Mouse (Mus musculus) cerebellum, adult 8-10 months (tissue): ENCODE measurements around the gene Cxcl15.

Source experiments
- DNase-seq: peaks from one replicate; pipeline ENCODE4 v3.0.0; 2022

Gene Cxcl15

GRCm38 (mm10) chr5:90794195-90794625, at the start of gene Cxcl15:
Cxcl15 (plus strand) TSS chr5:90794534.
- no peak for DNase-seq

DNA sequence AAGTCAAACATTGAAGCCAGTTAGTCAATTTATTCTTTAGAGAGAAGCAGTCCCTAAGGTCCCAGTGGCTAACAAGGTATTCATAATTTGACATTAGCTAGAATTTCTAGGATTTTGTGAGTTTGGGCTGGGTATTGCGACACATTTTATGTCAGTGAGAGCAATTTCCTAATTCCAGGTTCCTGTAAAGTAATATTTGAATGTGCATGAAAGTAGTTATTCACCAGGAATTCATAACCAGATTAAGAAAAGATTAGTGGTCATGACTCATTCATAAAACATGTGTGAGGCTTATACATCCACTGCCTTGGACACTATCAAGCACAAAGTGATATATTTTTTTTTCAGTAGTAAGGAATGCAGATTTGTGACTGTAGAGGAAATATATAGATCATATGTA, 40.4 kb upstream of the Cxcl15 start:
- DNase-seq: no peak

DNA sequence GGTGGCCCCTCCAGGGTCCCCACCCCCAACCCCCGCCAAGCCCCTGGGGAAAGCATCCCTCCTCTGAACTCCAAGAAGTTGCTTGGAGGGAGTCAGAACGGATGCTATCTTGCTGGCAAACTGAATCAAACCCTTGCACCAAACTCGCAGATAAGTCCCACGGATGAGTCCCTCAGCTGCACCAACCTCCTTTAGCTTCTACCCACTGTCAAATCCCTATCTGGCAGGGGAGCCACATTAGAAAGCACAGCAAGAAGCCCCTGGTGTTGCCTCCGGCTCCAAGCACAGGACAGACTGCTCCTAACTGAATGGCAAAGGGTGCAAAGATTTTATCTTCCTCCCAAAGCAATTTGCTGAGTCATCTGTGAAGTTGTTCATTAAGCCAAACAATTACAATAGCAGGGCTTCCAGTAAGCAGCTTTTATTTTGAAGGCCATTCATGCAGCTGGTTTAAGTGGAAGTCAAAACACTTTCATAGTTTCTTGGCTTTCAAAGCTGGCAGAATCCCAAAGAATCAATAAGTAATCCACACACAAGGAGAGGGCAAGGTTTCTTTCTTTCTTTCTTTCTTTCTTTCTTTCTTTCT, 36.2 kb upstream of the Cxcl15 start:
- DNase-seq: no peak

GRCm38 (mm10) chr5:90759077-90760065, 35.0 kb upstream of the Cxcl15 start, which contains the start of gene Cxcl5:
Cxcl5 (plus strand) TSS chr5:90759360.
- DNase-seq: no peak

DNA sequence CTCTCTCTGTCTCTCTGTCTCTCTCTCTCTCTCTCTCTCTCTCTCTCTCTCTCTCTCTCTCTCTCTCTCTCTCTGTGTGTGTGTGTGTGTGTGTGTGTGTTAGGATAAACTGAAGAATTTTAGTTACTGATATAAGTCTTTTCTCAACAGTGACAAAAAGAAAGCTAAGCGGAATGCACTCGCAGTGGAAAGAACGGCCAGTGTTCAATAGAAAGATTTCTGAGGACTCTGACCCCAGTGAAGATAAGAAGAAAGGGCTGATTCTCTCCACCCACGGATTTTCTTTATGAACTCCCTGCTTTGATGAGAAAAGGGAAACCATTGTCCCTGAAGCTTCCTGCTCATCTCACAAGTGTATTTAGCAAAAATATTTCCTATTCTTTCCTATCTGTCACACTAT, 34.0 kb upstream of the Cxcl15 start:
- DNase-seq: no peak

- DNase-seq: no peak
Measured at GRCm38 (mm10) chr5:90760844-90761243, 33.5 kb upstream of the Cxcl15 start.

GRCm38 (mm10) chr5:90761834-90762233, 32.5 kb upstream of the Cxcl15 start:
- DNase-seq: no peak

- no peak for DNase-seq
Measured at GRCm38 (mm10) chr5:90763912-90764665, 30.2 kb upstream of the Cxcl15 start.

DNA sequence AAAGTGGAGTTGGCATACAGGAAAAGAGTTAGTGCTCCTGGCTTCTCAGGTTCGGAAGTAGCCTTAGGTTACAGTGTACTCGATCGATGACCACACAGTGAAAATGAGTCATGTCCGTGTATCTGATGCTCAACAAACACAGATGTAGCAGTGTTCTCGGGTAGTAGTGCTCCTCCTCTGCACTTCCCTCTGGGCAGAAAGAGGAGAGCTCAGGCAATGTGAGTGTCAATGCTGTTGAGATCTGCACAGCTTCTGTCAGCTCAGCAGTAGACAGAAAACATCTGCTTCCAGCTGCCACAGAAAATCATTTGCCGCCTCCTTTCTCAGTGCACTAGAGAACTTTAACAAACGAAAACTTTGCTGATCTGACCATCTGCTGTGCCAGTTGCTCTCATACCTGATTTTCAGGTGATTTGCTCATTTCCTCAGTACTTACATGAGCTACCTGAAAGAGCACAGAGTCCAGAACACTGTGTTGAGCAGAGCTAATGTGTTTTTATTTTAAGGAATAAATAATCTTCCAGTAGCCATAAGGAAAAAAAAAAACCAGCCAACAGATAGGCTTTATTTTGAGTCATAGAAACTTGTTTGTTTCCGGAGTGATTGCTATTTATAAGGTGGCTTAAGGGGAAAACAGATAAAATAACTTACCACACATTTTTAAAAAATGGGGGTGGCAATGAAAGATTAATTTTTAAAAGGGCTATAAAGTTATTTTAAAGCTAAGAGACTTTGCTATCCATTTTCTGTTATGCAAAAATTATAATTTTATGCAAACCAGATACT, 28.3 kb upstream of the Cxcl15 start:
- DNase-seq: no peak

DNA sequence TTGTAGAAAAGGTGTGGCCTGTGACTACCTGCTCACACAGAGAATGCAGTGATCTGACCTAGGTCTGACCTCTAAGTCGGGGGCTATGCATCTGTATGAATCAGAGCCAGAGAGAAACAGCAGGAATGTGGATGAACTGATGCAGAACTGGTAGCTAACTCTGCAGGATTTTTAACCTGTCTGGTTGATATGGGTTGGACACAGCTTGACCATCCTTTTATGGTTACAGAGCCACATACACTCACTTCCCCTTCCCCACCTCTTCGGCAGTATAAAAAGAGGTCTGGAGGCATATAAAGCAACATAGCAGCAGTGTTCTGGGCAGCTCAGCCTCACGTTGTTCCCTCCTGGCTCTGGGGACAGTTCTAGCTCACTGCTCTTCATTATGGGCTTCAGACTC, 26.1 kb upstream of the Cxcl15 start, which contains the start of gene Ppbp:
Gene Ppbp (plus strand): TSS at position 301 of the 400 bp plus-strand sequence.
- no peak for DNase-seq

- DNase-seq: no peak
Measured at GRCm38 (mm10) chr5:90771369-90771768, 23.0 kb upstream of the Cxcl15 start.

- DNase-seq: no peak
Measured at GRCm38 (mm10) chr5:90771880-90772653, 22.3 kb upstream of the Cxcl15 start, which contains the start of gene Pf4. Pf4 (plus strand) TSS chr5:90772435.

- no peak for DNase-seq
Measured at GRCm38 (mm10) chr5:90775562-90775961, 18.8 kb upstream of the Cxcl15 start.

DNA sequence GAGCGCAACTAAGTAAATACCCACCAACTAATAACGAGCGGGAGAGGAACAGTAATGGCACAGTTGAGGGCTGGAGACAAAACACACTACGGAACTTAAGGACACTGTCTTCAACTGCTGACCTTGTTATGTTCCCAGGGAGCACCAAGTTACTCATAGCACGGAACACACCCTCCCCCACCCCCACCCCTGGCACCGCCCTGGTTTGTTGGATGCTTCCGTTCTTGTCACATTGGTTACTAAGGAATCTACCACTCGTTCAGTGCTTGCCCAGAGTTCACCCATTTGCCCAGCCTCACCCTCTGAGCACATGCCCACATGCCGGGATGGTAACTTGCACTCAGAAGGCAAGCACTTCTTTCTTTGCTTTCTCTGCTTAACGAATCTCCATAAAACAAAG, 16.7 kb upstream of the Cxcl15 start:
- DNase-seq: no peak

DNA sequence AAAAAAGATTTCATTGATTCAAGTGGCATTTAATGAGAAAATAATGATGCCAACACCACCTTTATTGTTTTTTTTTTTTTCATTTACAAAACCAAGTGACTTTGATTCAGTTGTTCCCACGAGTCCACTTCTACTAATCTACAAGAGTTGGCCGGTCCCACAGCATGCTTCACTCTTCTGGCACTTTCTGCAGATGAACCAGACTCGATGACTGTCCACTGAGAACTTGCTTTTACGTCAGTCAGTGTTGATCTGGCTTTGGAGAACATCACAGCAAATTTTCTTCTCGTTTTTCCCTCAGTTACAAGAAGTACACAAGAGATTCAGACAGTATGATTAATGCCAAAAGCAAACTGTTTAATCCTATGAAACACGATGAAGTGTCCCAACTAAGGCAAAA, 15.5 kb upstream of the Cxcl15 start:
- DNase-seq: no peak

DNA sequence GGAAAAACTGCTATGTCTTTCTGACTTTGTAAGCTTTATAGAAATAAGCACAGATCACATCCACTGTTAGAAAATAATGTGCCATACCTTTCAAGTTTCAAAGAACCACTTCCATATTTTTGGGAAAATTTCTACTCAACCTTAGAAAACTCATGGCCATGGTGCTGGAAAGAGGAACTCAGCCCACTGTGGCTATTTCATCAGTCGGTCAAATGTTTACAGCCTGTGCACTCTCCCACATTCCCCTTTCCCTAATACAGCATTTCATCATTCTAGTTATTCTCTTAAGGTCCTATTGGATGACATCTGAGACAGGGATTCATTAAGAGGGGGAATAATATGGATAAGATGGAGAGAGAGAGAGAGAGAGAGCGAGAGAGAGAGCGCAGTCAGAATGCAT, 10.6 kb upstream of the Cxcl15 start:
- no peak for DNase-seq

DNA sequence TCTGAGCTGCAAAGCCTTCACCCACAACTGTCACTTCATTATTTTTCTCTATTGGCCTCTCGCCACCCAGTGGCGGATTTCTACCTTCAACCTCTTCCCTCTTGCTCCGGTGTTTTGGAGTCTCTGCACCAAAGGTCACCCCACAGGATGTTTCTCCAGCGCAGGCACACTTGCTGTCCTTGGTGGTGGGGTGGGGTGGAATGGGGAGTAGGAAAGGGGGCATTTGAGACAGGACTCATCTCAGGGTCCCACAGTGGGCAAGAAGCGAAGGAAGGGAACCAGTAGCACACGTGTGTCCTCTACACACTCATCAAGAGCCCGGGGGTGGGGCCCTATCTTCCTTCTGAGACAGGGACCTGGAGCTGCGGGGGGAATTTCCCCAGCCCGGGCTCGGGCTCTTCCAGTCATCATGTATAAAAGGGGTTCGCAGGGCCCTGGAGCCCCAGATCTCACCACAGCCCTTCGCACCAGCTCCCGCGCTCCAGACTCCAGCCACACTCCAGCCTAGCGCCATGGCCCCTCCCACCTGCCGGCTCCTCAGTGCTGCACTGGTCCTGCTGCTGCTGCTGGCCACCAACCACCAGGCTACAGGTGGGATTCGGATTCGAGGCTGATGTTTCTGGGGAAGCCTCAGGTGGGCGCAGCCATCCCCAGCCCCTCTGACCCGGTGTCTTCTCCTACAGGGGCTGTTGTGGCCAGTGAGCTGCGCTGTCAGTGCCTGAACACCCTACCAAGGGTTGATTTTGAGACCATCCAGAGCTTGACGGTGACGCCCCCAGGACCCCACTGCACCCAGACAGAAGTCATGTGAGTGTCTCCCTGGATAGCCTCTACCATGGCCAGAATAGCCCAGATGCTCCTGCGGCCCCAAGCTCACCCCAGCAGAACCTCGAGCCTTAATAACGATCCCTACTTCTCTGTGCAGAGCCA, 8.4 kb upstream of the Cxcl15 start, which contains the start of gene Cxcl3:
Gene Cxcl3 (plus strand): TSS at position 445 of the 930 bp plus-strand sequence.
- no peak for DNase-seq

DNA sequence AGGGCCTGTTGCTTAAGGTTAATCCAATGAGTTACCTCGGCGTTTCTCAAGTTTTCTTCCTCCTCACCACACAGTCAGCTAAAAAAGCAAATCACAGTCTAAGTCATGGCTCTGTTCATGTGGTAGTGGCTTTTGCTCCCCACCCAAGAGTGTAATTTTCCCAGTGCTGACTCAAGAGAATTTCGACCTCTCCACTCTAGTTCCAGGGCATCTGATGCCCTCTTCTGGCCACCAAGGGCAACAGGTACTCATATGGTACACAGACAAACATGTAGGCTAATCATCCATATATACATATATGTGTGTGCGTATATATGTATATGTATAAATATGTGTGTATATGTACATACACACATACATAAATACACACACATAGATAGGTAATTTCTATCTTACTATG, 6.2 kb upstream of the Cxcl15 start:
- DNase-seq: no peak

DNA sequence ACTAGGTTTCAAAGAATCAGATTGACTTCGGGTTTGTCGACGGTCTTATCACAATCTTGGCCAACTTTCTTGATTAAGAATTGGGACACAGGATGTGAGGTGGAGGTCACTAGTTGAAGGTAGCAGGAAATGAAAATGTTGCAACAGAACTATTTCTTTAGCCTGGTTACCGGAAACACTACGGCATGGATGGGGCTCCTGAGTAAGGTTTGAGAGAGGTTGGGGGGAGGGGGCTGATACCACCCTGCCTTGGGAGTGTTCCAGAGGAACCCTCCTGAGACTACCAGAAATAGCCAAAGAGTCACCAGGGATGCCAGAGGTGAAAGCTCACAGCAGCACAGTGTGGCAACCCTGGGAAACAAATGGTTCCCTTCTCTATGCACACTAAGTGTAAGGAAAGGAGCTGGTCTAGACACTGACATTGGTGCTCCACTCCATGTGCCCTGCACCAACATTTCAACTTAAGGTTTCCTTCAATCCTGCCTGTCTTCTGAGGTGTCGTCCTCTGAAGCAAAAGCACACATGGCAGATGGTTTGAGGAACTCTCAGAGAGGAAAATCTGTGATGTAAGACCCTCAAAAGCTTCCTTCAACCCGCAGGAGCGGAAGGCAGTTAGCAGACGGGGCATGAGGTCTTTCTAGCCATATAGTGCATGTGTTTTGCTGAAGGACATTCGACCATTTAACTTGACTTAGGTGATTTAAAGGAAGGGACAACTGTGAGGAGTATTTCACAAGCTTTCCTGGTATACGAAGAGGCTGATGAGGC, 4.8 kb upstream of the Cxcl15 start:
- no peak for DNase-seq
